Mouse (Mus musculus) cortical plate, adult 2 months (tissue): ENCODE measurements around the gene Pinlyp. TPM values are rescaled to one million over a fixed set of nuclear protein-coding genes. Genes with fewer than 3 reads are reported as not detected.
A peak's percentile ranks its signal among the peaks of the same experiment; 100 is the strongest.

Experiments
- H3K27ac ChIP-seq: fragments of 200-500 bp; 2 replicates; pipeline ENCODE4 v1.5.1; 2012; ENCODE audit warnings: low read length, control low read depth, inconsistent platforms; ENCODE audit not compliant: insufficient read depth
- H3K4me1 ChIP-seq: fragments of 200-500 bp; 2 replicates; pipeline ENCODE4 v1.6.1; 2011; ENCODE audit warnings: low read length; ENCODE audit not compliant: control insufficient read depth, insufficient read depth
- H3K4me3 ChIP-seq: fragments of 200-500 bp; 2 replicates; pipeline ENCODE4 v1.5.1; 2011; ENCODE audit warnings: mild to moderate bottlenecking, low read length, control low read depth; ENCODE audit not compliant: insufficient read depth
- CTCF ChIP-seq: fragments of 200-500 bp; IDR thresholded peaks from 2 replicates; pipeline ENCODE4 v1.5.1; 2011; ENCODE audit warnings: mild to moderate bottlenecking, control low read depth, low read length; ENCODE audit not compliant: insufficient read depth; ENCODE audit errors: extremely low read depth
- POLR2A ChIP-seq: fragments of 200-500 bp; IDR thresholded peaks from 2 replicates; pipeline ENCODE4 v1.6.1; 2011; ENCODE audit warnings: mild to moderate bottlenecking, low read length, control low read depth; ENCODE audit not compliant: insufficient read depth; ENCODE audit errors: extremely low read depth
- polyA plus RNA-seq: library from polyadenylated mRNA; depleted of rRNA; stranded (reverse); fragments of >200 nt; gene quantifications from 2 replicates; pipeline ENCODE4 v1.2.3, GENCODE M21; 2012

The Pinlyp gene
- polyA plus RNA-seq, 1 experiment, result 0.33 TPM

DNA sequence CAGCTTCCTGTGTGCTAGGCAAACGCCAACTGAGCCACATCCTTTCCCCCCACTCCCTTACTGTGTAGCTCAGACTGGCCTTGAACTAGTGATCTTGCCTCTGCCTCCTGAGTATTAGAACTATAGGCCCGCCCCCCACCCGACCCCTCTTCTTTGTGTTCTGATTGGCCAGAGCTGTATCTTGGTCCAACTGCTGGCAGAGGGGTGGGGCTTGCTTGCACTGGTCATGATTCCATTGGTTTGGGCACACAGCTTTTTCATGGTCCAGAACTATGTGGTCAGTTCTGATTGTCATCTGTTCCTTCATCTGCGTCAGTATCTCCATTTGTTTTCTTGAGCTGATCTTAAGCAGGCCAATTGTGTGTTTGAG lies 17.9 kb upstream of the Pinlyp start:
- no peaks in the 10 kb centered on the region; the same call in 1 of the 2 replicates for H3K4me1 ChIP-seq
- no peak overlapping the region for H3K4me3 ChIP-seq
- no peak overlapping the region for H3K27ac ChIP-seq
- TF ChIP-seq POLR2A (no peak), CTCF (no peak)

GRCm38 (mm10) chr7:24563191-24563836 lies 17.4 kb upstream of the Pinlyp start:
- Histone ChIP-seq H3K4me3 (no peak overlapping the region), H3K27ac (no peak overlapping the region), H3K4me1 (no peaks in the 10 kb centered on the region; the same call in 1 of the 2 replicates)
- TF ChIP-seq CTCF, result no peak
- TF ChIP-seq POLR2A, result no peak

GRCm38 (mm10) chr7:24561450-24561849 lies 15.5 kb upstream of the Pinlyp start:
- H3K4me3 ChIP-seq, result no peak overlapping the region
- H3K27ac ChIP-seq, result no peak overlapping the region
- no peaks in the 10 kb centered on the region for H3K4me1 ChIP-seq
- no peak for TF ChIP-seq CTCF
- no peak for TF ChIP-seq POLR2A

DNA sequence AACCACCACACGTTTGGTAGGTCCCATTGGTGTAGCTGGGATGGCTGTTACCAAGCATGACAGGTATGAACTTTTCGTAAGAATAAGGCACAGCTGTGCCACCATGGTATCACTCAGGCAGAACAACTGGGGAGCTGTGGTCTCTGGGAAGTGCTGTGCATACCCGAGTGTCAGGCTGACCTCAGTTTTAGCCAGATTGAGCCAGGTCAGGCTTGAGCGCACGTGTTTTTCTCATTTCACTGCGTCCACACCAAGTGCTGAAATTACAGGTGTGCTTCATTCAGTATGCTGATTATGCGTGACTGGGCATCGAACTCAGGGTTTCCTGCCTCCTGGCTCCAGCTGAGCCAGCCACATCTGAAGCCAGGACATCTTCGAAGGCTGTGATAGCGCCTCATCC lies 9.9 kb upstream of the Pinlyp start:
- no peak overlapping the region for H3K27ac ChIP-seq
- no peaks in the 10 kb centered on the region for H3K4me1 ChIP-seq
- TF ChIP-seq POLR2A (no peak), CTCF (no peak)
- no peak overlapping the region for H3K4me3 ChIP-seq

DNA sequence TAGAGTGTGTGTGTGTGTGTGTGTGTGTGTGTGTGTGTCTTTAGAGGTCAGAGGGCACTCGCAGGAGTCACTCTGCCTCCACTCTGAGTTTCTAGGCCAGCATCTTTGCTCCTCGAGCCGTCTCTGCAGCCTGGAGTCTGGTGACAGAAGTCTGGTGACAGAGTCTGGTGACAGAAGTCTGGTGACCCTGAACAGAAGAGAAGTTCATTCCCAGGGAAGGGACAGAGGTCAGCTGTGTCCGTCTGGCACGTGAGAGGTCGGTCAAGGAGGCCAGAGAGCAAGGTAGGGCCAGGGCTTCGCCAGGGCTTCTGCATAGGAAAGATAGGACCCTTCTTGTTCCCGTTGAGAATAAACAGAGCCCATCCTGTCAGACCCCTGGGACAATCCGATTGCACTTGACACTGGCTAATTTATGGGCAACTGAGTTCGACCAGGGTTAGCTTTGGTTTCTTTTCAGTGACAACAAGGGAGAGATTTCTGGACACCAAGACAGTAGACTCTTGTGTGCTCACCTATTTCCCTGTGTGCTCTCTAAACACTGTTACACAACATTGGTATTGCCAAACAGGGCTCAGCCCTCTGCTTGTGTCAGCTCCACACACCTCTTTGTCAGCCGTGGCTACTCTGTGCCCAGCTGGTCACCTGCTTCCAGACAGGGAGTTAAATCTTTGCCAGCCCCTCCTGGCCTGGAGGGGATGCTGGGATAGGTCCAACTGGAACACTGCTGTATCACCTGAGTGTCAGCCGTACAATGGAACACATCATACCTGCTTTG lies 6.3 kb upstream of the Pinlyp start:
- TF ChIP-seq POLR2A, result no peak
- no peak for TF ChIP-seq CTCF
- no peak overlapping the region for H3K4me3 ChIP-seq
- H3K27ac ChIP-seq, result no peak overlapping the region
- H3K4me1 ChIP-seq, result no peaks in the 10 kb centered on the region

- TF ChIP-seq POLR2A, result no peak
- TF ChIP-seq CTCF, result no peak
- no peaks in the 10 kb centered on the region for H3K4me1 ChIP-seq
- no peak overlapping the region for H3K27ac ChIP-seq
- H3K4me3 ChIP-seq, result peak overlapping the region; percentile 55
Observed at GRCm38 (mm10) chr7:24547534-24548036, 1.7 kb upstream of the Pinlyp start.

DNA sequence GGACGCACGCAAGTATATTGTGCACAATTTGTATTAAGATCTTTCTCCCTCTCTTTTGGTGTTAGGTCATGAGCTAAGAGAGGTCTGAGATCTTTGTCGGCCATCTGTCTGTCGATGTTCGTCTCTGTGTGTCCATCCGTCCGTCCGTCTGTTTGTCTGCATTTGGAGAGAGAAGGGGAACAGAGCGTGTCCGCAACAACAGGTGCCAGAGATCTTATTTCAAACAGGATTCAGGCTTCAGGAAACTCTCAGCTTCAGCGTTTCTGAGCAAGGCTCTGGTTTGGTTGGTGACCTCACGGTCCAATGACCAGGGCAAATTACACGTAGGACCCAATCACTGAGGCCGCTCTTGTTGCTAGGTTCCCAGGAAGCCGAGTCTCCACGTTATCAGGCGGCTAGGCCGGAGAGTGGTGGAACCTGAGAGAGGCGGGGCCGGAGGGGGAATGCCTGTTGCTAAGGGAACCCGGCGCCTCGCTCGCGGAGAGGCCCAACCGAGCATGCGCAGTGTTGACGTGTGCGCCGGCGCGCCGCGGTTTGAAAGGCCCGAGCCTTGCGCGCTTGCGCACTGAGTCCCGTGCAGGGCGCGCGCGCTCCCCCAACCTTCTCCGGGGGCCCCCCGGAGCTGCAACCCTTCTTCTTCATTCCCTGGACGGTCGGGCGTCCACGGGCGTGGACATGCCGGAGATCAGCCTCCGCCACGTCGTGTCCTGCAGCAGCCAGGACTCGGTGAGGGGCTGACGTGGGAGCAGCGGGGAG lies 894 bp upstream of the Pinlyp start:
- TF ChIP-seq CTCF (no peak), POLR2A (peak; percentile 59)
- Histone ChIP-seq H3K4me3 (peak overlapping the region; percentile 55), H3K27ac (no peak overlapping the region), H3K4me1 (no peaks in the 10 kb centered on the region)

DNA sequence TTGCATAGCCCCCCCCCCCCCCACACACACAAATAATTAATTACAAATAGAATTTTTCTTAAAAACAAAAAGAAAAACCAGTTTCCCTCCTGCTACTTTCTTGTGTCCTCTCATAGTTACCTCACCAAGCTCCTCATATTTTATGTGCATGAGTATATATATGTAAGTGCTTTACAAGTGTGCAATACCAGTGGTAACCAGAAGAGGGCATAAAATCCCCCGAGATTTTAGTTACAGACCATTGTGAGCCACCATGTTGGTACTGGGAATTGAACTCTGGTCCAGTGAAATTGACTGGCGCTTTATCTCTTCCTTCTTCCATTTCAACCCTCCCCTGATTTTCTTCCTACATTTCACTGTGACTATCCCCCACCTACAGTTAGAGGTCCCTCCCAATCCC lies 1.4 kb downstream of the Pinlyp start:
- Histone ChIP-seq H3K4me3 (no peak overlapping the region), H3K27ac (no peak overlapping the region), H3K4me1 (no peaks in the 10 kb centered on the region)
- no peak for TF ChIP-seq CTCF
- no peak for TF ChIP-seq POLR2A

- Histone ChIP-seq H3K4me1 (peaks cover 1% of the 10 kb centered on the region), H3K27ac (no peak overlapping the region), H3K4me3 (no peak overlapping the region)
- TF ChIP-seq CTCF (no peak), POLR2A (no peak)
Observed at GRCm38 (mm10) chr7:24539686-24540085, 6.2 kb downstream of the Pinlyp start.

DNA sequence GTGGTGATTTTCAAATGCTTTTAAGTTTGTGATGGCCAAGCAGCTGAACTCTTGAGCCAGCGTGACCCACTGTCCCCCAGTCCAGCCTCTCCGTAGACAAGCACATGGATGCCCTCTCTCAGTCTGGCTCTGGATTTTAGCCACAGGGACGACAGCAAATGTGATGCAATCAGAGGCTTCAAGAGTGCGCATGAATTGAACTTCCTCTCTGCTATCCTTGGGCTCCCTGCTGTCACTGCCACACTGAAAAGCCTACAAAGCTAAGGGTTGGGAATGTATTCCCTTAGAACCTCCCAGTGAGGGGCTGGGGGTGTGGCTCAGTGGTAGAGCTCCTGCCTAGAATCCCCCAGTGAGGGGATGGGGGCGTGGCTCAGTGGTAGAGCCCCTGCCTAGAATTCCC lies 7.2 kb downstream of the Pinlyp start:
- Histone ChIP-seq H3K27ac (no peak overlapping the region), H3K4me3 (no peak overlapping the region), H3K4me1 (peaks cover 1% of the 10 kb centered on the region)
- TF ChIP-seq CTCF, result no peak
